Mouse (Mus musculus): Measurements from ENCODE around the gene Ramp3. TPM values are rescaled to one million over a fixed set of nuclear protein-coding genes. Genes with fewer than 3 reads are reported as not detected.
A peak's percentile ranks its signal among the peaks of the same experiment; 100 is the strongest.

The Ramp3 gene
- total RNA-seq, 2 experiments from 2014 or later = 1.2 to 1.3 TPM

GRCm38 (mm10) chr11:6670826-6671225 is 12.5 kb downstream of the Ramp3 start:
- DNase-seq = no peak

- no peak for DNase-seq
Measured at GRCm38 (mm10) chr11:6674701-6675100, 16.4 kb downstream of the Ramp3 start.

GRCm38 (mm10) chr11:6675402-6675801 is 17.1 kb downstream of the Ramp3 start:
- no peak for DNase-seq

GRCm38 (mm10) chr11:6676641-6677040 is 18.3 kb downstream of the Ramp3 start:
- DNase-seq = no peak

GRCm38 (mm10) chr11:6677530-6677929 is 19.2 kb downstream of the Ramp3 start:
- DNase-seq = no peak

GRCm38 (mm10) chr11:6679694-6680396 is 21.5 kb downstream of the Ramp3 start:
- no peak for DNase-seq

- DNase-seq = peak; percentile 46
Measured at GRCm38 (mm10) chr11:6680397-6680818, 22.1 kb downstream of the Ramp3 start.

GRCm38 (mm10) chr11:6684741-6685140 is 26.4 kb downstream of the Ramp3 start:
- DNase-seq = no peak

GRCm38 (mm10) chr11:6688888-6689287 is 30.6 kb downstream of the Ramp3 start:
- DNase-seq = no peak

GRCm38 (mm10) chr11:6692341-6692740 is 34.0 kb downstream of the Ramp3 start:
- no peak for DNase-seq

GRCm38 (mm10) chr11:6694114-6694513 is 35.8 kb downstream of the Ramp3 start:
- no peak for DNase-seq

GRCm38 (mm10) chr11:6695176-6695575 is 36.9 kb downstream of the Ramp3 start:
- DNase-seq = peak; percentile 17

GRCm38 (mm10) chr11:6696551-6696950 is 38.2 kb downstream of the Ramp3 start:
- DNase-seq = no peak

- no peak for DNase-seq
Measured at GRCm38 (mm10) chr11:6697751-6698150, 39.4 kb downstream of the Ramp3 start.

GRCm38 (mm10) chr11:6698281-6698680 is 40.0 kb downstream of the Ramp3 start:
- no peak for DNase-seq

- no peak for DNase-seq
Measured at GRCm38 (mm10) chr11:6702258-6702657, 43.9 kb downstream of the Ramp3 start.

- no peak for DNase-seq
Measured at GRCm38 (mm10) chr11:6704851-6705250, 46.5 kb downstream of the Ramp3 start.

- no peak for DNase-seq
Measured at GRCm38 (mm10) chr11:6705516-6705915, 47.2 kb downstream of the Ramp3 start.

- no peak for DNase-seq
Measured at GRCm38 (mm10) chr11:6706796-6707195, 48.5 kb downstream of the Ramp3 start.

GRCm38 (mm10) chr11:6708437-6708836 is 50.1 kb downstream of the Ramp3 start:
- no peak for DNase-seq

- no peak for DNase-seq
Measured at GRCm38 (mm10) chr11:6710409-6710808, 52.1 kb downstream of the Ramp3 start.

- DNase-seq = no peak
Measured at GRCm38 (mm10) chr11:6720746-6721145, 62.4 kb downstream of the Ramp3 start.

GRCm38 (mm10) chr11:6726921-6727320 is 68.6 kb downstream of the Ramp3 start:
- DNase-seq = no peak

All from gastrocnemius, postnatal 10 days (tissue).